Mouse (Mus musculus) CH12.LX (cell line): Measurements from ENCODE around the gene Dnajc28. TPM values are rescaled to one million over a fixed set of nuclear protein-coding genes. Genes with fewer than 3 reads are reported as not detected.
A peak's percentile ranks its signal among the peaks of the same experiment; 100 is the strongest.

Source experiments
- DNase-seq: peaks from one replicate; pipeline ENCODE4 v3.0.0-alpha.2; 2013; ENCODE audit errors: extremely low read depth
- H3K27ac ChIP-seq: 2 replicates; pipeline ENCODE4 v1.5.1; 2012; ENCODE audit warnings: low read depth, mild to moderate bottlenecking, control low read depth, moderate library complexity; ENCODE audit not compliant: insufficient read depth
- H3K27me3 ChIP-seq: replicated peaks from 2 replicates; pipeline ENCODE3; 2012; ENCODE audit warnings: inconsistent platforms
- H3K36me3 ChIP-seq, 2 experiments: replicated peaks in 1 of 2; 2 replicates each; pipeline versions ENCODE3 to v1.6.1; 2012; ENCODE audit warnings: inconsistent platforms in 1 of 2, low read length in 1 of 2, mild to moderate bottlenecking in 1 of 2, mixed read lengths in 1 of 2, moderate library complexity in 1 of 2; ENCODE audit not compliant: control insufficient read depth in 1 of 2, insufficient read depth in 1 of 2
- H3K4me1 ChIP-seq, 2 experiments: 2 replicates each; pipeline ENCODE4 v1.6.1; 2012; ENCODE audit warnings: inconsistent platforms in 1 of 2, moderate library complexity in 1 of 2; ENCODE audit not compliant: insufficient read depth in 2 of 2, control insufficient read depth in 1 of 2
- H3K4me2 ChIP-seq: 2 replicates; pipeline ENCODE4 v1.6.1; 2012; ENCODE audit warnings: low read depth, mild to moderate bottlenecking, control low read depth; ENCODE audit not compliant: poor library complexity, insufficient read depth, severe bottlenecking
- H3K4me3 ChIP-seq, 3 experiments: fragments of 150-350 bp in 1 of 3; sonication (generic) in 1 of 3; replicated peaks in 1 of 3; 2 replicates each; pipeline versions ENCODE3 to v1.5.1; 2011 to 2012; ENCODE audit warnings: low read depth in 2 of 3, low read length in 2 of 3, mild to moderate bottlenecking in 2 of 3, moderate library complexity in 2 of 3, control low read depth in 1 of 3, improper control_type of control experiment in 1 of 3, inconsistent platforms in 1 of 3, mixed read lengths in 1 of 3; ENCODE audit not compliant: poor library complexity in 1 of 3
- H3K79me2 ChIP-seq: replicated peaks from 2 replicates; pipeline ENCODE4 v1.6.1; 2012; ENCODE audit warnings: mild to moderate bottlenecking, moderate library complexity; ENCODE audit not compliant: control insufficient read depth, poor library complexity, insufficient read depth, severe bottlenecking; ENCODE audit errors: extremely low read depth
- H3K9ac ChIP-seq: 2 replicates; pipeline ENCODE4 v1.6.1; 2012; ENCODE audit warnings: low read depth, mild to moderate bottlenecking, control low read depth, moderate library complexity; ENCODE audit not compliant: insufficient read depth
- H3K9me3 ChIP-seq: replicated peaks from 2 replicates; pipeline ENCODE3; 2012; ENCODE audit warnings: low read length, inconsistent platforms, mixed read lengths
- CHD1 ChIP-seq: IDR thresholded peaks from 2 replicates; pipeline ENCODE4 v1.6.1; 2012; ENCODE audit warnings: low read depth, low read length, improper control_type of control experiment, inconsistent platforms
- E2F4 ChIP-seq: IDR thresholded peaks from 2 replicates; pipeline ENCODE4 v1.6.1; 2011; ENCODE audit warnings: low read depth, low read length, improper control_type of control experiment; ENCODE audit not compliant: insufficient replicate concordance
- ELF1 ChIP-seq: IDR thresholded peaks from 2 replicates; pipeline ENCODE4 v1.6.1; 2014; ENCODE audit warnings: low read depth, mild to moderate bottlenecking, inconsistent platforms, low read length, improper control_type of control experiment
- EP300 ChIP-seq: IDR thresholded peaks from 2 replicates; pipeline ENCODE4 v1.6.1; 2011; ENCODE audit warnings: low read length, improper control_type of control experiment
- GABPA ChIP-seq: IDR thresholded peaks from 2 replicates; pipeline ENCODE4 v1.6.1; 2012; ENCODE audit warnings: low read depth, low read length, improper control_type of control experiment, inconsistent platforms; ENCODE audit not compliant: insufficient replicate concordance
- HCFC1 ChIP-seq: IDR thresholded peaks from 2 replicates; pipeline ENCODE4 v1.6.1; 2012; ENCODE audit warnings: low read depth, mild to moderate bottlenecking, inconsistent platforms, low read length, improper control_type of control experiment
- IRF4 ChIP-seq: IDR thresholded peaks from 2 replicates; pipeline ENCODE4 v1.6.1; 2014; ENCODE audit warnings: low read depth, mild to moderate bottlenecking, inconsistent platforms, low read length, improper control_type of control experiment
- JUN ChIP-seq: IDR thresholded peaks from 2 replicates; pipeline ENCODE4 v1.6.1; 2011; ENCODE audit warnings: low read depth, mild to moderate bottlenecking, low read length, improper control_type of control experiment, moderate library complexity; ENCODE audit not compliant: insufficient read depth
- JUND ChIP-seq: conservative IDR thresholded peaks from 2 replicates; pipeline ENCODE4 v1.6.1; 2011; ENCODE audit warnings: low read depth, low read length, improper control_type of control experiment
- MAX ChIP-seq: IDR thresholded peaks from 2 replicates; pipeline ENCODE4 v1.6.1; 2011; ENCODE audit warnings: low read length, improper control_type of control experiment
- MAZ ChIP-seq: IDR thresholded peaks from 2 replicates; pipeline ENCODE4 v1.6.1; 2012; ENCODE audit warnings: low read depth, mild to moderate bottlenecking, inconsistent platforms, low read length, improper control_type of control experiment, moderate library complexity
- MEF2A ChIP-seq: IDR thresholded peaks from 2 replicates; pipeline ENCODE4 v1.6.1; 2014; ENCODE audit warnings: low read depth, mild to moderate bottlenecking, inconsistent platforms, low read length, improper control_type of control experiment, borderline replicate concordance
- MXI1 ChIP-seq: IDR thresholded peaks from 2 replicates; pipeline ENCODE4 v1.6.1; 2011; ENCODE audit warnings: mild to moderate bottlenecking, low read depth, low read length, improper control_type of control experiment
- MYC ChIP-seq: IDR thresholded peaks from 2 replicates; pipeline ENCODE4 v1.6.1; 2011; ENCODE audit warnings: low read depth, mild to moderate bottlenecking, improper control_type of control experiment, low read length
- NELFE ChIP-seq: IDR thresholded peaks from 2 replicates; pipeline ENCODE4 v1.6.1; 2011; ENCODE audit warnings: low read depth, low read length, improper control_type of control experiment
- NRF1 ChIP-seq: IDR thresholded peaks from 2 replicates; pipeline ENCODE4 v1.6.1; 2014; ENCODE audit warnings: low read depth, mild to moderate bottlenecking, inconsistent platforms, low read length, improper control_type of control experiment, moderate library complexity
- POLR2A ChIP-seq: IDR thresholded peaks from 2 replicates; pipeline ENCODE4 v1.6.1; 2011; ENCODE audit warnings: low read depth, mild to moderate bottlenecking, improper control_type of control experiment, low read length
- POLR2AphosphoS2 ChIP-seq: IDR thresholded peaks from 2 replicates; pipeline ENCODE4 v1.6.1; 2011; ENCODE audit warnings: low read depth, low read length, improper control_type of control experiment
- RAD21 ChIP-seq: IDR thresholded peaks from 2 replicates; pipeline ENCODE4 v1.6.1; 2011; ENCODE audit warnings: low read depth, mild to moderate bottlenecking, low read length, improper control_type of control experiment, moderate library complexity
- RCOR1 ChIP-seq: conservative IDR thresholded peaks from 2 replicates; pipeline ENCODE4 v1.6.1; 2012; ENCODE audit warnings: low read depth, mild to moderate bottlenecking, inconsistent platforms, low read length, improper control_type of control experiment
- SIN3A ChIP-seq: IDR thresholded peaks from 2 replicates; pipeline ENCODE4 v1.6.1; 2012; ENCODE audit warnings: low read length, improper control_type of control experiment, inconsistent platforms
- TBP ChIP-seq: conservative IDR thresholded peaks from 2 replicates; pipeline ENCODE4 v1.6.1; 2011; ENCODE audit warnings: low read depth, low read length, improper control_type of control experiment
- TCF12 ChIP-seq: IDR thresholded peaks from 2 replicates; pipeline ENCODE4 v1.6.1; 2014; ENCODE audit warnings: low read depth, mild to moderate bottlenecking, inconsistent platforms, low read length, improper control_type of control experiment
- UBTF ChIP-seq: IDR thresholded peaks from 2 replicates; pipeline ENCODE4 v1.6.1; 2012; ENCODE audit warnings: low read depth, mild to moderate bottlenecking, inconsistent platforms, low read length, improper control_type of control experiment, moderate library complexity
- USF1 ChIP-seq: IDR thresholded peaks from 2 replicates; pipeline ENCODE4 v1.6.1; 2014; ENCODE audit warnings: low read depth, mild to moderate bottlenecking, inconsistent platforms, low read length, improper control_type of control experiment
- USF2 ChIP-seq: conservative IDR thresholded peaks from 2 replicates; pipeline ENCODE4 v1.6.1; 2011; ENCODE audit warnings: low read depth, low read length, improper control_type of control experiment
- ZC3H11A ChIP-seq: IDR thresholded peaks from 2 replicates; pipeline ENCODE4 v1.6.1; 2012; ENCODE audit warnings: low read depth, mild to moderate bottlenecking, inconsistent platforms, low read length, improper control_type of control experiment
- ZKSCAN1 ChIP-seq: IDR thresholded peaks from 2 replicates; pipeline ENCODE4 v1.6.1; 2012; ENCODE audit warnings: low read depth, inconsistent platforms, low read length, improper control_type of control experiment, borderline replicate concordance
- ZMIZ1 ChIP-seq: IDR thresholded peaks from 2 replicates; pipeline ENCODE4 v1.6.1; 2012; ENCODE audit warnings: low read depth, mild to moderate bottlenecking, inconsistent platforms, low read length, improper control_type of control experiment
- ZNF384 ChIP-seq: IDR thresholded peaks from 2 replicates; pipeline ENCODE4 v1.6.1; 2012; ENCODE audit warnings: low read depth, low read length, improper control_type of control experiment, inconsistent platforms
- dilution Hi-C: fragments of 300-500 bp; cut with MboI; formaldehyde crosslinking; loops from 2 replicates; pipeline ENCODE4 v1.14.3; 2020; ENCODE audit warnings: low sequenced_read_pairs; ENCODE audit not compliant: extremely low pct_unique_long_range_greater_than_20kb, extremely low pct_ligation_motif_present
- in situ Hi-C: fragments of 300-500 bp; cut with MboI; formaldehyde crosslinking; loops from 3 replicates; pipeline ENCODE4 v1.14.3; 2019; ENCODE audit warnings: low sequenced_read_pairs, low pct_ligation_motif_present, low pct_unique_long_range_greater_than_20kb, mixed read lengths
- polyA plus RNA-seq: library from polyadenylated mRNA; unstranded; fragments of >175 nt; gene quantifications from 2 replicates; pipeline ENCODE4 v1.2.1, GENCODE M21; 2012; ENCODE audit warnings: low read depth; ENCODE audit not compliant: insufficient read length
- total RNA-seq, 2 experiments: library from RNA; depleted of rRNA; stranded (reverse); fragments of 300-350 nt in 1 of 2; fragments of >200 nt in 1 of 2; gene quantifications; 2 replicates each; pipeline ENCODE4 v1.2.3; 2012 to 2014

The Dnajc28 gene
- total and polyA plus RNA-seq, 3 experiments, result 0.47 to 1.8 (median 0.97) TPM

GRCm38 (mm10) chr16:91597672-91598010, 21.2 kb downstream of the Dnajc28 start, which contains the start of gene Tmem50b:
Gene Tmem50b, minus strand, starts transcription at chr16:91597800.
- Histone ChIP-seq H3K36me3 (peaks cover 0 to 10% of the 10 kb centered on the region in 2 experiments), H3K4me2 (peak within 1 kb of the TSS; percentile 76), H3K9me3 (no peaks in the 10 kb centered on the region), H3K27me3 (peaks cover 13% of the 10 kb centered on the region), H3K79me2 (no peaks in the 10 kb centered on the region), H3K4me3 (peak within 1 kb of the TSS; percentile 67 to 86 (median 80)), H3K4me1 (peaks cover 9 to 34% of the 10 kb centered on the region in 2 experiments), H3K9ac (peak within 1 kb of the TSS; percentile 54), H3K27ac (no peak within 1 kb of the TSS)
- DNase-seq, result peak; percentile 98
- in situ Hi-C loops (loop anchor here (5.0 to 10.0 kb wide), 2 partner anchors 85 to 233 kb away; no protein-coding TSS in a partner anchor), dilution Hi-C loops (no loop called here)
- TF ChIP-seq UBTF (no peak; the same call in 1 of the 2 replicates), HCFC1 (no peak), NRF1 (peak; percentile 66), ELF1 (peak; percentile 77), ZNF384 (no peak), ZKSCAN1 (no peak), MAZ (peak; percentile 94)

GRCm38 (mm10) chr16:91596779-91597671, 21.8 kb downstream of the Dnajc28 start:
- in situ Hi-C loops, result loop anchor here (5.0 to 10.0 kb wide), 2 partner anchors 85 to 232 kb away; no protein-coding TSS in a partner anchor
- Histone ChIP-seq H3K4me3 (peak overlapping the region; percentile 67 to 86 (median 80)), H3K27ac (no peak overlapping the region), H3K4me2 (peak overlapping the region; percentile 76), H3K9ac (peak overlapping the region; percentile 54), H3K36me3 (peaks cover 0 to 16% of the 10 kb centered on the region in 2 experiments), H3K27me3 (peaks cover 13% of the 10 kb centered on the region), H3K4me1 (peaks cover 9 to 31% of the 10 kb centered on the region in 2 experiments), H3K9me3 (no peaks in the 10 kb centered on the region), H3K79me2 (no peaks in the 10 kb centered on the region)
- peak; percentile 45 for DNase-seq
- dilution Hi-C loops, result no loop called here
- TF ChIP-seq POLR2AphosphoS2 (no peak), JUND (no peak), USF1 (no peak), POLR2A (peak; percentile 73), JUN (no peak), MYC (no peak), GABPA (no peak), SIN3A (peak; percentile 50; the same call in 1 of the 2 replicates), E2F4 (no peak), MAX (0 out of 2 replicates have a peak, but pooled peaks have one; percentile 1), USF2 (no peak), IRF4 (peak; percentile 38), NRF1 (no peak), TBP (no peak), NELFE (peak; percentile 63), TCF12 (no peak), MXI1 (peak; percentile 54), MEF2A (peak; percentile 33; the same call in 1 of the 2 replicates), EP300 (no peak), ZMIZ1 (peak; percentile 76; the same call in 1 of the 2 replicates), RAD21 (no peak), RCOR1 (no peak), ZNF384 (no peak), CHD1 (0 out of 2 replicates have a peak, but pooled peaks have one; percentile 57), ZC3H11A (no peak), HCFC1 (no peak)
